Mouse (Mus musculus) induced T-regulatory cell, adult 2 months (primary cell): ENCODE measurements around the gene Syne4.

Source experiments
- DNase-seq: peaks from one replicate; pipeline ENCODE4 v3.0.0-alpha.2; 2012; ENCODE audit warnings: low read depth

Gene Syne4

GRCm38 (mm10) chr7:30328379-30328778 lies 13.8 kb downstream of the Syne4 start:
- DNase-seq: no peak

DNA sequence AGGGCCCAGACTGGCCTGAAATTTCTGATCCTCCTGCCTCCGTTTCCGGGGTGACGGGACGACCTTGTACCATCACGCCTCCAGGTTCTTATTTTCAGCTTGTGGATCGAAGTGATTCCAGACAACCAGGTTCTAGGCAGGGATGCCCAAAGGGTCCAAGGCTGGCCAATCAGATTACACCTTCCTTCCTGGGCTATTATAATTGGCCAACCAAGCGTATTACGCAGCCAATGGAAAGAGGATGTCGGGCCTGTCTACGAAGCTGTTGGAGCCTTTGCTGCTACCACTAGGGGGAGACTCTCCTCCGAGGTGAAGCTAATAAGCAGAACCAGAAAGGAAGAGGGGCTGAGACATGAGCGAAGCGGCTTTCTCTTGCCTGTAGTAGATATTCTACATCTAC lies 17.3 kb downstream of the Syne4 start:
- DNase-seq: peak; percentile 97

DNA sequence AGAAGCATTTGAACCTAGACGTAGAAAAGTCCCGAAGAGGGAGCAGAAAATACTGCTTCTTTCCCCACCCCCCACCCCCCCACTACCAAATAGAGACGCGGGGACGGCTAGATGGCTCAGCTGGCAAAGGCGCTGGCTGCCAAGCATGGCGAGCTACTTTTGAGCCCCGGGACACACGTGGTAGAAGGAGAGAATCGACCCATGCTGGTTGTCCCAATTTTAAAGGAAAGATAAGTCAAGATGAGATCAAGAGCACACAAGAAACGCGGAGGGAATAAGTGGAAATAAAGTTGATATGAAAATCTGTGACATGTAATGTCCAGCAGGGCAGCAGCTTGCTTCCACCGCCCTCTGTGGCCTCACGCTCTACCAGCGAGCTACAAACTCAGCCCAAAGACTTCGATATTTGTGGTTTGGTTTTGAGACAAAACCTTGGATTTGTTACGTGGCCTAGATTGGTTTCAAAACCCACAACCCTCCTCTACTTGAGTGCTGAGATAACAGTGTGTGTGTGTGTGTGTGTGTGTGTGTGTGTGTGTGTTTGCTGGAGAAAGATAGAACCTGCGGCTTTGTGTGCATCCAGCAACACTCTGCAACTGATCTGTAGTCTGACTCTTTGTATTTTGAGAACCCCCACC lies 18.1 kb downstream of the Syne4 start:
- DNase-seq: peak; percentile 50

- no peak for DNase-seq
Observed at GRCm38 (mm10) chr7:30333436-30333835, 18.8 kb downstream of the Syne4 start.

DNA sequence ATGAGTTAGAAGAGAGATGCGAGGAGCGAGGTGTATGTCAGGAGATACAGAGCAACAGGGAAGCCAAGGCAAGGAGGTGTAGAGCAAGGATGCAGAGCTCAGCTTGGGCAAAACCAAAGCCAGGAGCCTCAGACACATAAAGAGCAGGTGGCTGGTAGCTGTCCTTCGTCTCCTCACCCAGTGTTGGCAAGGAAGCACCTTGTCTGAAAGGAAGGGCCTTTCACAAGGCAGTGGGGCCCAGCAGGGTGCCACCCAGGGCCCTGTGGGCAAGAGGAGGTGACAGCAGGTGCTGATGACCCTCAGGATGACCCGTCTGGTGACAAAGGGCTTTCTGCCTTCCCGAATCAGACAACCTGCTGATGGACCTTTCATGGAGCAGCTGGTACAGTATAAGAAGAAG lies 20.0 kb downstream of the Syne4 start:
- DNase-seq: no peak

DNA sequence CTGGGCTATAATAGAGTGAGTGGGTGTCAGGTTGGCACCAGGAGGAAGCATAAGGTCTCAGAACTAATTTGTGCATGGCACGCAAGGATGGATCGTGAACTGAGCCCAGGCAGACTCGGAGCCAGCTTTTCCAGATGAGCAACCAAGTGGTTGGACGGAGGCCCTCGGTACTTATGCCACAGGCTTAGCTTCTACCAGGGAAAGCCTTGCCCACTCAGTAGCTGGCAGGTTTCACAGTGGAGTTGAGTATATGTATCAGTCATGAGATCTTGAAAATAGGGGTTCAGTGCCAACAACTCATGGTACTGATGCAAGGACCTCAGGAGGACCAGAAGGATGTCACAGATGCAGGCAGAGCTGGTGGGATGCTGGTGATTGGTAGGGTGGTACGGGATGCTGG lies 21.1 kb downstream of the Syne4 start:
- no peak for DNase-seq

- peak; percentile 88 for DNase-seq
Observed at GRCm38 (mm10) chr7:30336384-30336783, 21.8 kb downstream of the Syne4 start.

GRCm38 (mm10) chr7:30339432-30340109 lies 25.0 kb downstream of the Syne4 start:
- DNase-seq: no peak

- peak; percentile 86 for DNase-seq
Observed at GRCm38 (mm10) chr7:30346635-30347379, 32.2 kb downstream of the Syne4 start.

GRCm38 (mm10) chr7:30347828-30348227 lies 33.2 kb downstream of the Syne4 start:
- DNase-seq: peak; percentile 82

- DNase-seq: peak; percentile 81
Observed at GRCm38 (mm10) chr7:30353279-30353822, 38.7 kb downstream of the Syne4 start.

DNA sequence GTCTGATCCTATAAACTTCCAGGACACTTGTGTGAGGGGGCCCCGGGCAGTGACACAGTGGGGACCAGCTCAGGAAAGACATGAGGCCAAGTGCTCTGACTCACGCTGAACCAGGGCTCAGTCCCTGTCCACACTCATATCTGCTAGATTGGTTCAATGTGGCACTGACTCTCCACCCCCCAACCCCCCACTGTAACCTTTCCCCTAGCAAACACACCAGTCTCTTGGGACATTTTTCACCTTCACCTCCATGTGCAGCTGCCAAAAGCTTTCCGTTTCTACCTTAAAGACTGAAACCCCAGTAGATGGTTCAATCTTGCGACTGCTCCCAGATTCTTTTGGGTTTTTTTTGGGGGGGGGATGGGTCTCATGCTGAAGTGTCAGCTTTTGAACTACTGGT lies 39.5 kb downstream of the Syne4 start:
- no peak for DNase-seq

- no peak for DNase-seq
Observed at GRCm38 (mm10) chr7:30358378-30359186, 44.0 kb downstream of the Syne4 start.

GRCm38 (mm10) chr7:30359276-30359865 lies 44.8 kb downstream of the Syne4 start:
- DNase-seq: no peak

- no peak for DNase-seq
Observed at GRCm38 (mm10) chr7:30360028-30360427, 45.4 kb downstream of the Syne4 start.

DNA sequence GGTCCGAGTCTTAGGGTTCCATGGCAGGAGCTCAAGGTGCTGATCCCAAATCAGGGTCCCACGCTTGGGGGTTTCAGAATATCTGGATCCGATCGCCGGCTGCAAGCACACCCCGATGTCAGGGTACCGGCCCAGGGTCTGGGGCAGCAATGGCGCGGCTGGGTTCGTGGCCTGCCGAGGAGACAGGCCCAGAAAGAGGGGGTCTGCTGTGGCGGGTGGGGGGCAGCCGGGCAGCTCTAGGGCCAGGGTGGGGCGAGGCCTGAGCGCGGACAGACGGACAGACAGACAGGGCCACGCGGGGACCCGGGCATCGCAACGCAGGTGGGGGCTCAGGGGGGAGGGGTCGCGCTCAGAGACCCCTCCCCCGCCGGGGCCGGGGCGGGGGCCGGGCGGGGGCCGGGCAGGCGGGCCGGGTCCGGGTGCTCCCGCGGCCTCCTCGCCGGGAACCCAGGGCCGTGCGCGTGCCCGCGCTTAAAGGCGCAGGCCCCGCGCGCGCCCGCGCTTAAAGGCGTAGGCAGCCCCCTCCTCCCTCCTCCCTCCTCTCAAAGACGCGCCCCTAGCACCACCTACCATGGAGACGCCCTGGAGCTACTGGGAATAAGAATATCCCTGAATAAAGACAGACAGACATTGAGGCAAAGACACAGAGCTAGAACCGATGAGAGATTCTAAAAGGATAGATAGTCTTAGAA lies 48.2 kb downstream of the Syne4 start, which contains the start of gene Lrfn3:
Gene Lrfn3 (minus strand): TSS at position 121 of the 692 bp plus-strand sequence.
- DNase-seq: no peak

DNA sequence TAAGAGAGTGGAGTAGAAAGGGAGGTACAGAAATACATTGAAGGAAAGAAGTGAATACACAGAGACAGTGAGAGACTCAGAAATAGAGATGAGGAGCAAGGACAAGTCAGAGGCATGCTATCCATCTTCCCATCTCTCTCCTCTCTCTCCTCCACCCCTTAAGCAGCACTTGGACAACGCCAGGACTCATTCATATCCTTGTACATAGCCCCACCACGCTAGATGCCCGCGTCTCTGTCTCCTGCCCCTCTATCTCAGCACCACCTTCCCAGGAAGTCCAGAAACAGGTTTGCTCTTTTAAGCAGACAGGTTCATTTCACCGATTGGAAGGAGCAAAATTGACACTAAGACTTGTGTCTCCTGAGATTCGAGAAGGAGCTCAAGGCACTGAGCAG lies 48.7 kb downstream of the Syne4 start:
- DNase-seq: no peak

DNA sequence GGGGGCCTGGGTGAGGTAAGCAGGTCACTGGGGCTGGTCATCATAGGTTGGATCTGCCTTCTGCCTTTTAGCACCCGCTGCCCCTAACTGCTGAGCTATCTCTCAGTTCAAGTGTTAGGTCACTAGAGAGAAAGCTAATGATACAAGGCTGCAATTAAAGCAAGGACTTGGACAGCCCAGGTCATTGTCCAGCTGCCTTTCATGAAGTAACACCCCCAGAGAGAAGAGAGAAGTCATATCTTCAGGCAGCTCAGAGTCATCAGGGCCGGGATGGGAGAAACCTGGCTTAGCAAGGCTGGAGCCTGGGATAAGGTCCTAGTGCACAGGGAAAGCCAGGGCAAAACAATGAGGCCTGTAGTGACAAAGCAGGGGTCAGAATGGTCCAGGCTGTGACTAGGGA lies 52.9 kb downstream of the Syne4 start:
- no peak for DNase-seq
